Mouse (Mus musculus): ENCODE data around the gene Sdc3.

Gene Sdc3

DNA sequence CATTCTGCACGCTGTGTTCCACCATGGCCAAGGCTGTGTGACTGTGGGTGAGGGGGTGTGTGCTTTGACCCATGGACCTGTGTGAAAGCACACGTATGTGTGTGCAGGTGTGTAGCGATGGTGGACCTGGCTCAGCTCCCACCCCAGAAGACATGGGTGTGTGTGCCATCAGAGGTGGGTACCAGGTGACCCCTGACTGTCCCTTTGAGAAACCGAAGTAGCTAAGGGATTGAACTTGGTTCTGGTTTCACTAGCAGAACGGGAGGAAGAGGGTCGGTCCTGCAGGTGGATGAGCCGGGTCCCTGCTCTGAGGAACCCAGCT lies 804 bp downstream of the Sdc3 start:
- DNase-seq (ENCODE audit: low read depth in 1 of 2, low spot score in 2 of 2) = no peak

DNA sequence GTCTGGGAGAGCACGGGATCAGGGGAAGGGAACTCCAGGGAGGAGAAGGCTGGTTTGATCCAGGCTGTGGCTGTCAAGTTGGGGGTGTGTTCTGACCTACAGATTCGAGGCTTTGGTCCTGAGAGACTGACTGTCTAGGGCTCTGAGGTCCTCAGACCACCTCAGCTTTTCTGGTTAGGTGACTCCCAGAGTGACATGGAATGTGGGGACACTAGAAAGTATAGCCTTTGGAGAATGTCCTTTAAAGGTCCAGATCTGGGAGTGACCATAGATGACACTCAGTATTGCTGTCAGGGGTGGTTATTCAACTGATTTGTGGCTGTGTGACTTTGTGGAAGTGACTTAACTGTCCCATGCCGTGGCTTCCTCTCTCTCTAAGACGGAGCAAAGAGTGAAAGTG lies 2.4 kb downstream of the Sdc3 start:
- no peak for DNase-seq (ENCODE audit: low read depth in 1 of 2, low spot score in 2 of 2)

DNA sequence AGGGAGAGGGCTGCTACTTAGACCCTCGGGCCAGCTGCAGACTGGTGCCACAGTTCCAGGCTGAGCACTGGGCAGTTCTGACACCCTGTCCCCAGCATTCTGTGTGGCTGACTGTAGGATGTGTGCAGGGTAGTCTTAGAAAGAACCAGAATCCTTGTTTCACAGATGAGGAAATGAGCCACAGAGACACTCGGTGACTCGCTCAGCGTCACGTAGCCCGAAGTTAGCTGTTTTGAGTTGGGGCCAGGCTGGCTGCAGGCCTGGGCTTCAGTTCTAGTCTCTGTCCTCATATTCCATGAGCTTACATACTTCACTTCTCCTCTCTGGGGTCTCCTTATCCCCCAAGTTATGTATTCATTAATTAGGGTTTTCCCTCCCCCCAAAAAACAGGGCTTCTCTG lies 3.6 kb downstream of the Sdc3 start:
- DNase-seq (ENCODE audit: low read depth in 1 of 2, low spot score in 2 of 2) = no peak

DNA sequence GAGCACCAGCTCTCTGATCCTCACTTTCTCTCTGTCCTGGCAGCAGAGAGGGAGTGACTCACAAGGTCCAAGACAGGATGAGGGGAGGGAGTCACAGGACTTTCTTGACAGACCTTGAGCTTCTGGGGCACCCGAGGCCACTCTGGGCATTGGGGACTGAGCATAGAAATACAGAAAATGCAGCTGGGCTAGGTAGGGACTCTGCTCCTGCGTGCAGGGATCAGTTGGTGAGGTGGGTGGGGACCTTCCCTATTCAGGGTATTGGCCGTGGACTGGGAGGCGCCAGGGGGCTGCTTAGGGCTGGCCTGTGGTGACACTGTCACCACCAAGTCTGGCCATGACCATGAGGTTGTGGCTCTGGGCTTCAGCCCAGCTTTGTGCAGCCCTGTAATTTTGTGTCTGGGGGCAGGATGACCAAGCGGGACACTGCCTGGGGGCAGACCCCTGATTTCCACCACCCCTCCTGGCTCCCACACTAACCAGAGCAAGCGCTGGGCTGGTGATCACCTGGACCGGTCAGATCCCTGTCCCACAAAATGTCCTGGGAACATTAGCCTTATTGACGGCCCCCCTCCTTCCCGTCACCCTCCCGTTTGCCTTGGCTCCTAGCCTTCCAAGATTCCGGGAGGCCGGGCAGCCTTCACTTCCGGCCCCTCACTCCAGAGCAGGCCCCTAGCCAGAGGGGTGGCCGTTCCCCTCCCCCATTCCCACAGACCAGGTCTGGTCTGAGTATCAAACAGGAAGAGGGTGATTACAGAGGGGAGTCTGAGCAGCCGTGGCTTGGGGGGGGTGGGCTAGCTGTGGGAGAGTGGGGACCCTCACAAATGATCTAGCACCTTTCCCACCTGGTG lies 5.1 kb downstream of the Sdc3 start:
- no peak for DNase-seq (ENCODE audit: low read depth in 1 of 2, low spot score in 2 of 2)

DNA sequence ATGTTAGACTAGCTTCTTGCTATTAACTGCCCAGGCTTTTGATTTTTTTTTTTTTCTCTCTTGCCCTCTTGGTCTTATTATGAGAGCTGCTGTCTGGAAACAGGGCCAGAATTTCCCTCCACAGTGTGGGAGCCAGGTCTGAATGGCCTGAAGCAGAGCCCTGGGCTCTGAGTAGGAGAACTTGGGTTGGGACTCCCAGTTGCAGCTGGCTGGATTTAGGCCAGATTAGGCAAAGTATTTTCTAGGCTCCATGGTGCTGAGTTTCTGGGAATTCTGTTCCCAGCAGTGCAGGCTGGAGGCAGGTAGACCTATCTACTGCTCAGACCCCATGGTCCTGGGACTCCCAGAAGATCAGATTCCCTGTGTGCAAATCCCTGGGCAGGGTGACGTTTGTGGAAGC lies 6.1 kb downstream of the Sdc3 start:
- DNase-seq (ENCODE audit: low read depth in 1 of 2, low spot score in 2 of 2) = no peak

DNA sequence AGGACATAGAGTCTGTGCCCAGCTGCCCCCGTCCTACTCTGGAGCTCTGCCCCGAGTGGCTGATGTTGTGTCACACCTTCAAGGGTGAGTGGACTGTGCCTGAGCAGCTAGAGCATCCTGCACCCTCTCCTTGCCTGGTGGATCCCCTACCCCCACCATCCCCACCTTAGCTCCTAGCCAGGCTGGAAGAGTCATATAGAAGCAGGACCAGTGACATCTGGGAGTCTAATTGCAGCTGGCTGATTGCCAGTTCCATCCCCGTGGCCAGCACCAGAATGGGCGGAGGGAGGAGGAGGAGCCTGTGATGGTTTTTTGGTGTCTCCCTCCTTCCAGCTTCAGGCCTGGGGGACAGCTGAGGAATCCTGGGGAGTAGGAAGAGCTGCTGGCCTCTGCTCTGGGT lies 6.8 kb downstream of the Sdc3 start:
- no peak for DNase-seq (ENCODE audit: low read depth in 1 of 2, low spot score in 2 of 2)

DNA sequence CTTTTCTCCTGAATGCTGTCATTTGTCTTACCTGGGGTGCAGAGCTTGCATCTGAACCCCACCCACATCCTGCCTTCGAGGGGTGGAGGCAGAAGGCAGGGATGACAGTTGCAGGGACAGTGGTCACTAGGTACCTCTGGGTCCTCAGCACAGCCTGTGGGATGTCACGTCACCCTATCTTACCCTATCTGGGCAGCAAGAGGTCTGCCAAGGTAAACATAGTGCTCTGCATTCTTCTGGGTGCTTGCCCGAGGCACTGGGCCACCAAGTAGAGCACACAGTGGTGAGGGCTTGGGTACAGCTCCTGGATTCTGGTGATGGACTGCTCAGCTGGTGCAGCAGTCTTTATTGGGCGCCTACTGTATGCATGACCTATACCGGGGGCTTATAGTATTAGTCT lies 7.2 kb downstream of the Sdc3 start:
- no peak for DNase-seq (ENCODE audit: low read depth in 1 of 2, low spot score in 2 of 2)

DNA sequence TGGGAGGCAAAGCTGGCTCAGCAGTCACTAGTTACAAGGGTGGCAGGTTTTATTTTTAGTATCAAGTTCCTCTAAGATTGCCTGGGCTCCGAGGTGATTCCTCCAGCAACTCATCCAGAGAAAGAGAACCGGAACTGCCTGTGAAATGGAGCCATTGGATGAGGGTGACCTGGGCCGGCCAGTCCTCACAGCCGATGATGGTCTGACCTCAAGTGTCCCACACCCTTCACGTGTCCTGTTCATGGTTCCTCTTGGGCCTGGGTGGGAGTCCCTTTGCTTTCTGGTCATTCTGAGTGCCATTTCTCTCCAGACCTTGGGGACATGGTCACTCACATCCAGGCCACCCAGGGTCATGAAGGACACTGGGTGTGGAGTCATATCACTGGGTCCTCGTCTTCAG lies 7.8 kb downstream of the Sdc3 start:
- peak in 1 of 2 experiments; percentile 60 for DNase-seq (ENCODE audit: low read depth in 1 of 2, low spot score in 2 of 2)

DNA sequence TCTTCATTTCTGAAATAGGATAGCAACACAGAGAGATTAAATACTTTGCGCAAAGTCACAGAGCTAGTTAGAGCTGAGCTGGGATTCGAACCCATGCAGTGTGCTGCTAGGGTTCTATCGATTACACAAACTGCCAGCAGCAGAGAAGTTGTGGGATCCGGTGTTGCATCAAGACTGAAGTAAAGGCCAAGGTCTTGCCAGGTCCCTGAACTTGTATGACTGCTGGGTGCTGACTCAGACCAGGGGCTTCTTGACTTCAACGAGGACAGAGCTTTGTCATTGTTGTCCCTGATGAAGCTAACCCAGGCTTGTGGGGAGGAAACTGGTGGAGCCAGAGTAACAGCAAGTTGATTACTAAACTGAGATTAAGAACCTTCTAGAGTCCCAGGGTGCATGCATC lies 8.9 kb downstream of the Sdc3 start:
- no peak for DNase-seq (ENCODE audit: low read depth in 1 of 2, low spot score in 2 of 2)

DNA sequence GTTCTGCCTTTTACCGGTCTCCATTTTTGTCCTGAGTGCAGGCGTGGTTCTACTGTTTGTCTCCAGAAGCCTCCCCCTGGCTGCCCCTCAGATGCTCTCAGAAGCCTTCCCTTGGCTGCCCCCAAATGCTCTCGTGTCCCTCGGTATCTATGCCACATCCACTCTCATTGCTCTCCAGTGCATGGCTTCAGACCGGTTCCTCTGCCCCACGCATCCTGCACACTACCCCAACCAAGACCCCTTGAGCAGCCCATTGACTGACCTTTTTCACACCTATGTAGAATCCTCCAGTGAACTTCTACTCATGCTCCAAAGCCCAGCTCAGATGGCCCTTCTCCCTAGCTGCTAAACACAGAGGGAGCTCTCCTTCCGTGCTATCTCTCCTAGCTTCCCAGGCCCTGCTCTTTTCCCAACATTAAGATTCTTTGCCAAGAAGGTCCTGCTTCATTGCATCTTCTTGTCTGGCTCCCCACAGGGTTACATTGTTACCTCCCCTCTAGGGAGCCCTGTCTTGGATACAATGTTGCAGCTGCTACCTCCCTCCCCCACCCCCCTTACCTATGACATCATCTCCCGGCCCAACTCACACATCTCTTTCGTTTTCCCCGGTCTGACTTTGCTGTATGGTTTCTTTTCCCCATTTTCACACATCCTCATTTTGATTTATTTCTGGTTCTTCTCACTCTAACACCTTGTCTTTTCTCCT lies 9.4 kb downstream of the Sdc3 start:
- DNase-seq (ENCODE audit: low read depth in 1 of 2, low spot score in 2 of 2) = no peak

DNA sequence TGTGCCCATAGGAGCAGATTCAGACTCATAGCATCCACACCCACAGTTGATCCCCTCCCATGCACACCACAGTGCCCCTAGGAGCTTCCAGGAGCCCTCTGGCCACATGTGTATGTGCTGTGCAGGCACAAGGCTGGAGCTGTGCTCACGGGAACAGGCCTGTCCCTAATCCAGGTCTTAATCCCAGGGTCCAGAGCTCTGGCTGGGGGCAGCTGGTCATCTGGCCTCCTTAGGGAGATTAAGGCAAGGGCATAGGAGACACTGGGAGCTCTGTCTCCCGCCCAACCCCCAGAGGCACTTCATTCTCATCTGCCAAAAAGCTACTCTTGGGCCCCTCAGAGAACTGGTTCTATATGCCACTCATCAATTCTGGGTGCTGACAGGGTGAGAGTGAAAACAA lies 11.3 kb downstream of the Sdc3 start:
- DNase-seq (ENCODE audit: low read depth in 1 of 2, low spot score in 2 of 2) = no peak

DNA sequence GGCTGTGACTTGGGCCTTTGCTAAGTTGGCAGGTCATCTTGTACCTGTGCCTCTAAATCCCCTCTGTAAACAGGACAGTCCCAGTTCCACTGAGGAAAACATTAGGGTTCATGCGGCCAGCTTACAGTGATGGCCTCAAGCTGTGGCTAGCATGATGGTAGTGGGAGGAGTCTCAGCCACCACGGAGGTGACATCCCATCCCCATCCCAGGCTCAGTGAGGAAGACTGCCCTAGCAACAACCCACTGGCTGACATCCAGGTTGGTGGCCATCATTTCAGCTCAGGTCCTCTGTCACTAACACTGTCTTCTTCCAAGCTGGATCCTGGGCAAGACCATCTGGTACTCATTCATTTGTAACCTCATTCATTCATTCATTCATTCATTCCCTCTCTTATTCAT lies 12.0 kb downstream of the Sdc3 start:
- DNase-seq (ENCODE audit: low read depth in 1 of 2, low spot score in 2 of 2) = no peak

DNA sequence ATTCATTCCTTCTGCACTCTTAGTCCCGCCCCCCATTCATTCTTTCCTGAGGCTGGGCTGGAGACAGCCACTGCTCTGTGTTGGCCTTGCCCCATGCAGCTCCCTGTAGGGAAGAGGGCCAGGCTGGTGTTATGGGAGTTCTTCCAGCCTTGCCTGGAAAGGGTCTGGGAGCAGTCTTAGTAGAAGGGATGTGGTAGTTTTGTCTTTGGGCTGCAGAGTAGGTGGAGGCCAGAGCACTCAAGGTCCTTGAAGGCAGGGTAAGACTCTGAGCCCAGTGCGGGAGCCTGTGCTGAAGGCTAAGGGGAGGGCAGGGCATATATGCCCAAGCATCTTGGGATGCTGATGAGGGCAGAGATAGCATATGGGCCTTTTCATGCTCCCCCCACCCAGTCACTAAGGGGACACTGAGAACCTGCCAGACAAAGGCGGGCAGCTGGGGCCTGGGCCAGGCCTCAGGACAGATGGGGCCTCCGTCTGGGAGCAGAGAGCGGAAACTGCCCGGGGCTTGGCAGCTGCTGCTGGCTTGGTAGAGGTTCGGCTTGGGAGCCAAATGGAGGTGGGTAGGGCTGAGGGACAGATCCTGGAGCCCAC lies 12.5 kb downstream of the Sdc3 start:
- no peak for DNase-seq (ENCODE audit: low read depth in 1 of 2, low spot score in 2 of 2)

DNA sequence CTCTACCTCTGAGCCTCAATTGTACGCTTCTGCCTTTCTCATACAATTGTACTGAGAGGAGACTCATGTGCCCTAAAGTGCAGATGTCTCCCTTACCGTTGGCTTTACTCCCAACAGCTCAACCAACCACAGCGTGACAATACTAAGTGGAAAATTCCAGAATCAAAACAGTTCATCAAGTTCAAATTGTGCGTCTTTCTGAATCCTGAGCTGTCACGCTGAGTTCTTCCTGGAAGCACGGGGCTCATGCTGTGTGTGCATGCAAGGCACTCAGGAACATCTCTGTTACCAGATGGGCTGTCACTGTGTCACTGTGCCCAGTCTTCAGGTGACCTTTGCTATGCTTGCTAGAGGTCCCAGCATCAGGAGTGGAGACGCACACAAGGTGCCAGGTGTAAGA lies 13.4 kb downstream of the Sdc3 start:
- no peak for DNase-seq (ENCODE audit: low read depth in 1 of 2, low spot score in 2 of 2)

DNA sequence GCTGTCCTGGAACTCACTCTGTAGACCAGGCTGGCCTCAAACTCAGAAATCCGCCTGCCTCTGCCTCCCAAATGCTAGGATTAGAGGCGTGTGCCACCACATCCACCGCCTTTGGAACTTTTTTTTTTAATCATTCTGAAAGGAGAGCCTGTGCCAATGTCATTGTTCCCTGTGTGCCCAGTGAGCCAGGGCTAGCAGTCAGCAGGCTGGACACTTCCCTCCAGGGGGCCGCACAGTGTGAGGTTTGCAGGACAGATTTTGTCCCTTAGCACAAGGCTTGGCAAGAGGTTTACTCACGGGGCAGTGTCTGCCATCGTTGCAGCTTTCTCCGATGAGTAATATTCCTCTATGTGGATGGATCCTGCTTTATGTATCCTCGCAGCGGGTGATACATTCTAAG lies 14.4 kb downstream of the Sdc3 start:
- DNase-seq (ENCODE audit: low read depth in 1 of 2, low spot score in 2 of 2) = no peak

DNA sequence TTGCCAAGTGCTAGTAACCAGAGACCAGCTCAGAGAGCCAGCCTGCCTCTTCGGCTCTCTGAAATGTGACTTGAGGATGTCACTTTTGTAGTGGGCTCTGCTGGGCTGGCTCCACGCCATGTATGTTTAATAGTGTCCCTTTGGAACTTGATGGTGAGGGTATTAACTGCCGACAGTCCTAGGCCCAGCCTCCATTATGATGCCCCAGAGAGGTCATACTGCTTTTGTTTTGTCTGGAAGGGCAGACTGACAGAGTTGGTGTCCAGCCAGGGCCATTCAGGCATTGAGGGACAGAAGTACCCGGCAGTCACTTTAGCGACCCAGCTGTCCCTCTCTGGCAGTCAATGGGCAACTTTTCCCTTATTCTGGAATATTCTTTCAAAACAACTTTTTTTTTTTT lies 17.4 kb downstream of the Sdc3 start:
- DNase-seq (ENCODE audit: low read depth in 1 of 2, low spot score in 2 of 2) = no peak

DNA sequence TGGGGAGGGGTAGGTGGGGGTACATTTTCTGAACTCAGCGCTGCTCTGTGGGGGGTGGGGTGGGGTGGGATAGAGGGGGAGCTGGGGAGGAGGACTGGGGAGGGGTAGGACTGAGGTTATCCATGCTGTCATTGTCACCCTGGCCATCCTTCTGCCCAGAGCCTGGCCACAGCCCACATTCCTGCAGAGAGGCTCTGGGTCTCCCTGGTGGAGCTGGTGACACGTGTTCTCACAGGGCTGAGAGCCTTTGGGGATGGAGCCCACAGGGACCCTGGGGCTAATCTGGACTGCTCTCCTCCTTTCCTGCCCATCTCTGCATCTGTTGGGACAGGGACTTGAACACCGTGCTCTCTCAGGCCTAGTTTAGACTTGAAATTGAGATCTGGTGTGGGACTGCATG lies 18.5 kb downstream of the Sdc3 start:
- DNase-seq (ENCODE audit: low read depth in 1 of 2, low spot score in 2 of 2) = no peak

DNA sequence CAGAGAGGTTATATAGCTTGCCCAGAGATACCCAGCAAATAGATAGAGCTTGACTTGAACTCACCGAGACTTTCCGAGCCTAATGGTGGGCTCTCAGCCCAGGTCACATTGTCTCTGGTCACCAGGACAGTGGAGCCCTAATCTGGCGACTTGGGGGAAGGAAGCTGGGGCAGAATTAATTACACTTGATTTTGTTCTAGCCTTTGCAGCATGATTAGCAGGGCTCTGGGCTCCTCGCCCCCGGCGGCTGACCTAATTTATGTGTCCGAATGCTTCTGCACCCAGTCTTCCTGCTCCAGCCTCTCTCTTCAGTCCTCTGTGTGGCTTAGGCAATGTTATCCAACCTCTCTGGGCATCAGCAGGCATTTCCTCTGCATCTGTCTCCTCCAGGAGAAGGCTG lies 19.0 kb downstream of the Sdc3 start:
- DNase-seq (ENCODE audit: low read depth in 1 of 2, low spot score in 2 of 2) = no peak

DNA sequence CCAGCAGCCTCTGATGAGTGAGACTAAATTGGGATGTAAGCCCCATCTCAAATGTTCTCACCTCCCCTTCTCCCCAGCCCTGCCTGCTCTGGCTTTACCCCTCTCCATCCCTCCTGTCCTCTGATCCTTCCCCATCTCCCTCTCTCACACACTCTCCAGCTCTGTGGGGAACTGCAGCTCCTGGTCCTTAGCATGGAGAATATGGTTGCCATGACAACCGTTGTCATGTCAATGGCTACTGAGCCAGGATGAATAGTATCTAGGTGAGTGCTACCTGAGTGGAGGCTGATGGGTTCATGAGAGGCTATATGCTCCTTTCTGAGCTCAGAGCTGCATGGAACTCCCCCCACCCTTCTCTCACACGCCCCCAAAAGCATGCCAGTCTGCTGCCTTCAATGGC lies 21.6 kb downstream of the Sdc3 start:
- no peak for DNase-seq (ENCODE audit: low read depth in 1 of 2, low spot score in 2 of 2)

DNA sequence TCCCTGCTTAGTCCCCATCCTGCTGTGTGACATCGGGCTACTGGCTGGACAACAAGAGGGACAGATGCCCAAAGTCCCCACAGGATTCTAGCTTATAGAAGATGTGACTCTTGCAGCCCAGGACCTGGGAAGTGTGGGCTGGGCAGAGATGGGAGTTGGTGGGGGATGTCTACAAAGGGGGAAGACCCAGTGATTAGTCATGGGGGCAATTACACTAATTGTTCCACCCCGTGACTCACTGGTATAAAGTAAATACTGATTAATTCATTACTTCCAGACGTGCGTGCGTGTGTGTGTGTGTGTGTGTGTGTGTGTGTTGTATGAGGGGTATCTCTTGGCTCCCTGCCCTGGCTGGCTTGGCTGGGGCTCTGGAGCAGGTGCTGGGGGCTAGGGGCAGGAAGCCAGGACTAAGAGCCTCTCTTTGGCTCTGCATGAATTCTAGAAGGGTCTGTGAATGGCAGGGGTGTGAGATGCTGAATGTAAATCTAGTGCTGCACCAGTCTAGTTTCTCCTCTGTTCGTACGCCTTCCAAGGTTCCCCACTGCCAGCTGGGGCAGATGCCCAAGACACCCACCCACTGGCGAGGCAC lies 22.5 kb downstream of the Sdc3 start:
- DNase-seq (ENCODE audit: low read depth in 1 of 2, low spot score in 2 of 2) = no peak

DNA sequence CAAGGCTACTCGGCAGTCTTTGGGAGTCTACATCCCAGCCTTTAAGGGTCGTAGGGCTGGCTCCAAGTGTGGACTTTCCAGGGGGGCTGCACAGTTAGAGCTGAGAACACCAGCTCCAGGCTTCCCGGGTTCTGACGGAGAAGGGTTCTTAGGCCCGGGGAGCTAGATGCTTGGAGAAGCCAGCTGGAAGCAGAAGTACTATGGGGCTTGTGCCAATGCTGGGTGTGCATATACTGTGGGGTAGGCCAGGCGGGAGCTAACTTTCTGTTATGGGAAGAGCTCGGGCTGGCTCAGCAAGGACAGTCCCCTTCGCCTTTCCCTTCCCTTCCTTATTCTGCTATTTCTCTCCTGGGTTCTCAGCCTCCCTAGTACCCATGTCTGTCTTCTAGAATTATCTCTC lies 23.5 kb downstream of the Sdc3 start:
- no peak for DNase-seq (ENCODE audit: low read depth in 1 of 2, low spot score in 2 of 2)

DNA sequence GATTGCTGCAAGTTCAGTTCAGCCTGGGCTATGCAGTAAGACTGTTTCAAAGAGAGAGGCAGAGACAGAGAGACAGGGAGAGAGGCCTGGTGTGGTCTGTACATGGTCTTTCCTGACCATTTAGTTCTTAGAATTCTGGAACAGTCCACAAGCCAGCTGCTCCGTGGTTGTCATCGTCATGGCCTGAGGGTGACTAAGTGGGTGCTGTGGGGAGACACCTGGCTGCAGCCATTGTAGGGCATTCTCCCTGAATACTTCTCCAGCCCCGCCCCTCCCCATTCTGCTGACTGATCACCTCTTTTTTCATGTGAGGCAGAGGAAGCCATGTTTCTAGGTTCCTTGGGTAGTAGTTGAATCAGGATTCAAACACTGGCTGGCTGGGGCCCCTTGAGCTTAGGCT lies 27.5 kb downstream of the Sdc3 start:
- no peak for DNase-seq (ENCODE audit: low read depth in 1 of 2, low spot score in 2 of 2)

All from monocyte, adult 2 months (primary cell).